Mouse (Mus musculus) left cerebral cortex, adult 9 months (tissue): ENCODE measurements at regions not wholly inside any gene's neighbourhood (a gene's known extent, or its start where the extent isn't known, plus 50 kb on each side); places are given as distances from the start of the nearest gene placed in this dataset.
A peak's percentile ranks its signal among the peaks of the same experiment; 100 is the strongest.

Experiments used
- DNase-seq, 2 experiments: peaks; one replicate each; pipeline ENCODE4 v3.0.0; 2022; ENCODE audit warnings: low spot score in 2 of 2

DNA sequence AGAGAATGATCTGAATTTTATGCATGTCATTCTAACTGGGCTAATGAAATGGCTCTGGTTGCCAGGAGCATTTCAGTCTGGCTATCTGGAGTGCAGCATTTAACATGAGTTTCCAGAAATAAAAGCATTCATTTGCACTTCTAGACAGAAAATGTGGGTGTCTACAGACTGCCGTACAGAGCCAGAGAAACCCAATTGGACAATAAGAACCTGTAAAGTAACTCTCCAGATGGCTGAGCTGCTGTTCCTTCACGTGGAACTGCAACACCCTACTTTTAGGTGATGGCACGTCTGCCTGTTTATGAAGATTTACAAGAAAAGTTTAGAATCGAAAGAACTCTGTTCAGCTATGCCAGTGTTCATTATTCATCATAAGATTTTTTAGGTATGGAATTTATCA is 446.0 kb upstream of the Slitrk1 start:
- peak; percentile 75 to 82 for DNase-seq
